Mouse (Mus musculus) kidney, postnatal 25 days (tissue): Measurements from ENCODE around the gene Sdhc.

Source experiments
- DNase-seq, 2 experiments: peaks; one replicate each; pipeline ENCODE4 v3.0.0; 2021; ENCODE audit warnings: mixed read lengths in 2 of 2

The Sdhc gene

DNA sequence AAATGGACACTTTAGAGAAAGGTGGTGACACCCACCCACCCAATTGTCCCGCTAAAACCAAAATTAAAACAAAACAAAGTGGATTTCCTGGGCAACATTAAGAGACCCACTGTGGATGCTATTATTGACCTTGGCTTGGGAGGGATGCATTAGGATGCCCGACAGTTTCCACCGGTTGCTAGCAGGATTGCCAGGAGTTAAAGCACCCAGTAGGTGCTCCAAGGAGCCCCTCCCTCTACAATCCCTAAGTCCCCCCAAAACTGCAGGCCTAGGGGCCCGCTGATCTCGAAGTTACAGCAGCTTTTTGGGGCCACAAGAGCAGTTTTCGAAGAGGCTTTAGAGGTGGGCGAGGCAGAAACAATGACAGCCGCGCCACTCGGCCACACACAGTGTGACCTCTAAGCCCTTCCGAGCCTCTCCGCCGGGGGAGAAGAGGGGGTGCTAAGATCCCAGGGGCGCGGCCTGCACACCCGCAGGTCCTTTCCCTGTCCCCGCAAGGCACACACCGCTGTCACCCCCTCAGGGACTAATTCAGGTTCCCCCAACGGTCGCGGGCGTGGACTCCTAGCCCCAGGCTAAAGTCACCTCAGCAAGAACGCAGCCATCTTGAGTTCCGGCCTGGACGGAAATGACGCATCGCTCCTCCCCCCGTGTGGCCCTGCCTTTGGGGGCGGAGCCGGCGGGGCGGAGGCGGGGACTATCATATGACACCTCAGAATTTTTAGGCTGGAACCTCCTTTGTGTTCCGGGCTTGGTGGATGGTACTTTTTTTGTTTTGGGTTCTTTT, at the start of gene Sdhc, which contains the start of gene Mpz:
TSS of gene Sdhc (minus strand) at position 630 of the 787 bp plus-strand sequence.
TSS of gene Mpz (plus strand) at position 738 of the 787 bp plus-strand sequence.
- DNase-seq = peak; percentile 96 to 97

GRCm38 (mm10) chr1:171199532-171199931, 49.1 kb upstream of the Sdhc start:
- no peak for DNase-seq

DNA sequence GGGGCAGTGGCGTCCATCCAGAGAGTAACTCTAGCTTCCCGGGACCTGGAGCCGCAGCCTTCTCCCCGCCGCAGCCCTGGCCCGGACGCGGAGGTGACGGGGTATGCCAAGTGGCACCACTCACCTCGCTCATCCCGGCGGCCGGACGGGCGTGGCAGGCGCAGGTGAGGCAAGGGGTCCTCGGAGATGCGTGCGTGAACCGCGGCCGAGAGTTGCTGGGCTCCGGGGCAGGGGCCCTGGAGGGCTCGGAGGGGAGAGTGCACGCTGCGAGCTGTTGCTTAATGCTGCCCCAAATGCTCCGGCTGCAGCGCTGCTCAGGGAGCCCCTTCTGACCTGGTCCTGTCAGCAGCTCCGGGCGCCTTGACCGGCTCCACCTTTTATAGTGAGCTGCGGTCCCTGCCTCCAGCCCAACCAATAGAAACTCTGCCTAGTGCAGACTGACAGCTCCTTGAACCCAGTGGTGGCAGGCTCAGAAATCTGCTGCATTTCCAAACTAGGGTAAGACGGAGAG, 45.5 kb upstream of the Sdhc start, which contains the start of gene Pcp4l1:
TSS of gene Pcp4l1 (minus strand) at position 382 of the 511 bp plus-strand sequence.
- peak; percentile 56 to 76 for DNase-seq

DNA sequence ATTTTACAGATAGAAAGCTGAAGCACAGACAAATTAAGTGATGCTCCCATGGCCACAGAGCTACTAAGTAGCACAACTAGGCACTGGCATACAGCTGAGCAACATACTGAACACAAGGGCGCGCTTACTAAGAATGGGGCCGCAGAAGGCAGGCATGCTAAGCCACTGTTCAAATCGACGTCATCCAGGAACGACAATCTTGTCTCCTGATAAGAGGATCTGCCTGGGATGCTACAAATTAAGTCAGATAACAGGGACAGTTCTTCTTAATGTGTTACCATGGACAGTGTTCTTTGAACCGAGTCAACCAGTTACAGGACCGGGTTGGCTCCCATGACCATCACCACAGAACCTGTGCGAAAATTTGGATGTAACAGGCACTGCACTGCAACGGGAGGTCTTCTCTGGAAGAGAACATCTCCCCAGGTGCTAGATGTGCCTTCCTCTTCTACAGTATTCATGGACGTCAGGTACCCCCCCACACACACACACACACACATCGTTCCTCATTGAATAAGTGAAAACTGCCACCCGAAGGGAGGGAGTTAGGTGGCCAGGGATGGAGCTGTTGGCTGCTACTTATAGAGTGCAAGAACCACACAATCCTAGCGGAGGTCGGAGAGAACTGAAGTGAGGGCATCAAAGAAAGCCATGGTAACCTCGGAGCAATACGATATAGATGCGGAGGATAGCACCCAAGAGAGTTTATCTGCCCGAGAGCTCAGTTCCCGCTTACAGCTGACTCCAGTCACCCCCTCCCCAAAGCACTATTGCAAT, 44.8 kb upstream of the Sdhc start:
- no peak for DNase-seq

DNA sequence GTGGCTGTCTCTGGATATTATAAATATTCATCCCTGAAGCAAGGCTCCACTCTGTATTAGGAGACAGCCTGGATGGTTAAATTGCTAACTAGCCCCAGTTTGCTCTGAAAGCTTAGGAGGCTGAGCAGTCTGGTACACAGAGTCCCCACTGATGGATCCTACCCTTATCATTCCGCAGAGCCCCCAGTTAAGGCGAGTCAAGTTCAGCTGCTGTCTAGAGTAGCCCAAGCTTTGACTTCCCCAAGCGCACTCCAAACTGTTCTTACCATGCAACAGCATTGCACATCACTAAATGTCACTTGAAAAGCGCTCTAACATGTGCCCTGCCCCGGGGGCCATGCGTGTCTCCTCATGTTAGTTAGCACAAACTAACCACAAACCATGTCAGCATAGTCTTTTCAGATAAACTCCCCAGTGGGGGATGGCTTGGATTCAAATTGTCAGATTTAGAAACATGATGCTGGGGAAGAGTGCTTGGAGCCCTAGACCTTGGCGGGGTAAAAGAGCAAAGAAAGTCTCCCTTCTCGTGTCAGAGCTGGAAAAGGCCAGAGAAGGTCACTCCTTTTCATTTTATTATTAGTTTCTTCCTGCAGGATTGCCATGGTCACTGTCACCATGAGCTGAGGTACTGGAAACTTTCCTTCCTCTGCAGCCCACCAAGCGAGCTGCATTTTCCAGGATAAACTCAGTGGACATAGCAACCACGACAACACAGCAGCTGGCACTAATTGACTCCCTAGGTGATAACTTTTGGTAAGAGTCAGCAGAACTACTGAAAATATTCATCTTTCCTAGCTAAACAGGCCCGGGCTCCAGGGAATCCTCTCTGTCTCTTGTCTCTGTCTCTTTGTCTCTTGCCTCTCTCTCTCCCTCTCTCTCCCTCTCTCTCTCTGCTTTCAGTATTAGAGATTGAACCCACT, 43.8 kb upstream of the Sdhc start:
- no peak for DNase-seq

- DNase-seq = no peak
Measured at GRCm38 (mm10) chr1:171193093-171193840, 42.9 kb upstream of the Sdhc start.

GRCm38 (mm10) chr1:171192283-171192682, 41.9 kb upstream of the Sdhc start:
- no peak for DNase-seq

DNA sequence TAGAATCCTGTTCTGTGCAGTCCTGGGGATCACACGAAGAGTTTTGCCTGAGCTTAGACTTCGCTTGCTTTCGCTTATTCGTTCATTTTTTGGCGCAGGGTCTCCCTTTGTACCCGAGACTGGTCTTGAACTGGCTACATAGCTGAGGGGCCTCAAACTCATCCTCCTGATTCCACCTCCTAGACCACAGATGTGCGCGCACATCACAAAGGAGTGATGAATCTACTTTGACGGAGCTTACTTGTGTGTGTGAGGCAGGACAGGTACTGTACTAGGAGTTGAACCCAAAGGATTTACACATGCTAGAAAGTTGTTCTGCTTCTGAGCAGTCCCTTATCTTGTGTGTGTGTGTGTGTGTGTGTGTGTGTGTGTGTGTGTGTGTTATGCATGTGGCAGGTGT, 40.4 kb upstream of the Sdhc start:
- no peak for DNase-seq

DNA sequence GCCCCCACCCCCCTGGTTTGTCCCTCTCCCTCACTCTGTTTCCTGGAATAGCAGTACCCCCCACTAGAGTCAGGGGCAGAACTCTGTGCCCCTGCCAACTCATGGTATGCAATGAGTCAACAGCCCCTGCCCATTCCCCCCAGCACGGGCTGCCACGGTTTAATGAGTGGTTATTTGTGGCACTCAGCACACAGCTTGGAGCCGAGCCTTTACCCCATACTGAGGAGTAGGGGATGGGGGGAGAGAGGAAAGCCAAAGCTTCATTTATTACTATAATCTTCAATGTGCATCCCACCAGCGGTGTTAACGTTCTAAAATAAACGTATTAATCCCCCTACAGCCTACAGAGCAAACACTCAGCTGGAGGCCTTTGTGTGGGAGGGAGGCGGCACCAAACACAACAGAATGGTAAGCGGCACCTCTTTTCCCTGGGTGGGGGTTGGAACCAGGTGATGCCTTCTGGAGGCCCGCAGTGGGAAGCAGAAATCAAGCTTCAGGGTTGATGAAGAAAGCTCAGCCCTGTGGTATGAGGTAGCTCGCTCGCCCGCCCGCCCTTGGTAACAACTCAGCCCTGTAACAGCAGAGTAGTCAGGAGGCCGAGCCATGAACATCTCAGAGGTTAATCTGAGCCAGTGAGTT, 39.2 kb upstream of the Sdhc start:
- DNase-seq = no peak

- peak in 1 of 2 experiments; percentile 24 for DNase-seq
Measured at GRCm38 (mm10) chr1:171189046-171189445, 38.6 kb upstream of the Sdhc start.

- DNase-seq = no peak
Measured at GRCm38 (mm10) chr1:171187851-171188700, 37.7 kb upstream of the Sdhc start.

DNA sequence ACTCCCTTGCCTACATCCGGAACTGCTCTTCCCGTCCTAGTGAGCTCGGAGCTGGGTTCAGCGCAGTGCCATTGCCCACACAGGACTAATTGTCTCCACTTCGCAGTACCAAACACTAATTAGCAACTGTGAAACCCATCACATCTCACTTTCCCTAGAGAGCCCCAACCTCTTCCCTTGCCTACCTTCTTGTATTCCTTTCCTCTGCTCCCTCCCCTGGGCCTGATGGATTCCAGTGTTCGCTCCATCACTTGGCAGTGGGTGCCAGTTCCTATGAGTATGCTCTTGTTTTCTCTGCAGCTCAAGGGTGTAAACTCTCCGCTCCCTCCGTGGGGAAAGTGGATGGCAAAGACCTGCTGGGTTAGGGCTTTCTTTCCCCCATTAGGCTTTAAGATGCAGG, 35.3 kb upstream of the Sdhc start:
- no peak for DNase-seq

- peak in 1 of 2 experiments; percentile 28 for DNase-seq
Measured at GRCm38 (mm10) chr1:171184314-171184713, 33.9 kb upstream of the Sdhc start.

DNA sequence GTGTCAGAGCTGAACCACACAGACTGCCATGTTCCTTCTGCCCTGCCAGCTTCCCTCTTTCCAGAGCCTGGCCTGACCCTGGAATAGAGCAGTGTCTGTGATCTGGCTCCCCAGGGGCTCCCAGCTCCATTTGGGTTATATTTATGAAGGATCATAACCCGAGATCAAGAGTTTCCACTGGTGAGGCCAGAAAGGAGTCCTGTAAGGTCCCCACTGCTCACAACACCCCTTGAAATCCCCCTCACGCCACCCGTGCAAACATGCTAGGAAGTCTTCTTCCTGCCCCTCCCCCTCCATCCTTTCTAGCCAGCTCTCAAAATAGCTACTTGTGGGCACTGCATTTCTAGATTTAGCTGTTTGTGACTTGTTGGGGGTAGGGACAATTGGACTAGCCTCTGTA, 33.2 kb upstream of the Sdhc start:
- peak; percentile 57 to 61 for DNase-seq

DNA sequence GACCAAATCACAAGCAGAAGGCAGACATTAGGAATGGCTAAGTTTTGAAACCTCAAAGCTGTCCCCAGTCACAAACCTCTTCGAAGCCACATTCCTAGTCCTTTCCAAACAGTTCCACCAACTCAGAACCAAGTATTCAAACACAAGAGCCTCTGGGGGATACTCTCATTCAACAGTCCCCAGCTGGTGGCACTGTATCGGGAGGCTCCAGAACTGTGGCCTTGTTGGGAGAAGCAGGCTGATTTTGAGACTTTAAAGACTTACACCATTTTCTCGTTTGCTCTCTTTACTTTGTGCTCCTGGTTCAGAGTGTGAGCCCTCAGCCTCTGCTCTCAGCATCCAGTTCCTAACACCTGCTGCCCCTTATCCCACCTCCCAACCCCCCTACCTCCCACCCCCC, 32.6 kb upstream of the Sdhc start:
- DNase-seq = no peak

DNA sequence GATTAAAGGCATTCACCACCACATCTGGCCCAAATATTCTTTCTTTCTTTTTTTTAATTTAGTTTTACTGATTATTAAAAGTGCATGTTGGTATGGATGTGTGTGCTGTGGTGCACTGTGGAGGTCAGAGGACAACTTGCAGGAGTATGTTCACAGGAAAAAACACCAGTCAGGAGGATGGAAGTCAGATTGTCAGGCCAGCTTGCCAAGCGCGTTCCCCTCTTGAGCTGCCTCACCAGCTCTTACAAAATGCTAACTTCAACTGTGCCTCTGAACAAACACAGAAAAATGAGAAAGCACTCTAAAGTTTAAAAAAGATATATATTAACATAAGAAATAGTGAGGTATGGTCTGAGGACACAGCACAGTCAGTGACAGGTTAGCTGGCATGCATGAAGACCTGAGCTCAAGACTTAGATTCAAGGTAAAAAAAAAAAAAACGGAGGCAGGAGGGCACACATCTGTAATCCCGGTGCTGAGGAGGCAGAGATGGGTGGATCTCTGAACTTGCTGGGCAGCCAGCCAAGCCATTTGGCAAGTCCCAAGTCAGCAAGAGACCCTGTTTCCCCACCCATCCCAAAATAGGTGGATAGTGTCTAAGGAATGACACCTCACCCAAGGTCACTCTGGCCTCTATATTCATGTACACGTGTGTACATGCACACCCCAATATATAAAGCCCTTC, 29.2 kb upstream of the Sdhc start:
- DNase-seq = peak; percentile 52 to 57

DNA sequence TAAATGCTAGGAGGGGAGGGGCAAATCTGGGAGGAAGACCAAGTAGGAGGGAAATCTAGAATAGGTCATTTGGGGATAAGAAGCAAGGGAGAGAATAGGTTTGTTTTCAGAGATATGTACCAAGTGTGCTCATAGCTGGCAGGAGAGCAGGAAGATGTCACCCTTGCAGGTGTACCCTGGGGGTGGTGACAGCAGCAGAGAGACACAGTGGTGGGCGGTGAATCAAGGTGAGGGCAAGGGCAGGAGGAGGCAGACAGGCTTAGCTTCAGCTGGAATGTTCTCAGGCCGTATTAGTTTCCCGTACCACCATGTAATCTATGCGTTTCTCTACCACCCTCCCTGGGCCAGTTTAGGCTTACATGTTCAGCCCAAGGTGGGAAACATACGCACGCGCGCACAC, 22.4 kb upstream of the Sdhc start:
- no peak for DNase-seq

- DNase-seq = no peak
Measured at GRCm38 (mm10) chr1:171171138-171171537, 20.7 kb upstream of the Sdhc start.

DNA sequence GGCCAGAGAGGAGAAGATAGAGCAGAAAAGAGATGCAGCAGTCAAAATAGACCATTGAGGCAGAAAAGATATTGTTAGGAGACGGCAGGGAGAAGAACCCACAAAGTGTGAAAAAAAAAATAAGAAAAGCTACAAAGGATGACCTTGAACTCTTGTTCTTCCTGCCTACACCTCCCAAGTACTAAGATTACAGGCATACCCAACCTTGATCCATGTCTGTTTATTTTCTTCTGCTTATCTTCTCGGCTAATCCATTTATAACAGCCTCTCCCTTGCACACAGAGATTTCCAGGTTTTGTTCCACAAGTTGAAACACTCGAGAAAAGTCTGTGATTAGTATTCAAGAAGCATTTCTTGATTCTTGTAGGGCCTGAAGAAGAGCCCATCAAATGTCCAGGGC, 19.5 kb upstream of the Sdhc start:
- no peak for DNase-seq

GRCm38 (mm10) chr1:171168906-171169305, 18.5 kb upstream of the Sdhc start:
- no peak for DNase-seq
